Mouse (Mus musculus) adipocyte (in vitro differentiated cells): ENCODE results near the gene Rrp36.
A peak's percentile ranks its signal among the peaks of the same experiment; 100 is the strongest.

Experiments used
- DNase-seq: peaks from one replicate; pipeline ENCODE4 v3.0.0-alpha.2; 2016; ENCODE audit warnings: low spot score

The Rrp36 gene

DNA sequence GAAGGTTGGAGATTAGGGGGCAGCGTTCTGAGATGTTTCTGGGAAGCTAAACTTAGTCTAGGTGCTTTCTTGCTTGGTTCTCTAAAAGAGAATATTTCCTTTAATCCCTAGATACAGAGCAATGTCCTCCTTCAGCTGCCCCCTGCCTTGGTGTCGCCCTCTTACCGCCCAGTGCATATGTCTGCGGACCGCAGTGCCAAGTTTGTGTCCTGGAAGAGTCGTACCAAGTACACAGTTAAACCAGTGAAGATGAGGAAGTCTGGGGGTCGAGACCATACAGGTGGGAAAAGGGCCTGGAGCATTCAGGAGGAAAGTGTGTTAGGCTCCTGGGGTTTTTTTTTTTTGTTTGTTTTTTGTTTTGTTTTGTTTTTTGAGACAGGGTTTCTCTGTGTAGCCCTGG lies 26.9 kb downstream of the Rrp36 start:
- no peak for DNase-seq

DNA sequence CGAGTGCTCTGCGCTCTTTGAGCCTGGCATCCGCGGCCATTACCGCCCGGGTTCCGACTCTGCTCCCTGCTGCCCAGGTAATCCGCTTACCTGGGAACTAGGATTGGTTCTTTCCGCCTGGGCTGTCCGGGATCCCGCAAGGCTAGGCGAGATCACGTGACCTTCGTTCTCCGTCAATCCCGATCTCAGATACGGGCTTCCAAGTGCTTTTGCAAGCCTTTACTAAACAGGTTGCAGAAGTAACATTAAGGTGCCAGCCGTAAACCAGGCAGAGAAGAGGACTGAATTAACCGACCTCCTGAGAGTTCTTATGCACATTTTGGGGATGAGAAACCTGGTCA lies 27.9 kb downstream of the Rrp36 start:
- no peak for DNase-seq

DNA sequence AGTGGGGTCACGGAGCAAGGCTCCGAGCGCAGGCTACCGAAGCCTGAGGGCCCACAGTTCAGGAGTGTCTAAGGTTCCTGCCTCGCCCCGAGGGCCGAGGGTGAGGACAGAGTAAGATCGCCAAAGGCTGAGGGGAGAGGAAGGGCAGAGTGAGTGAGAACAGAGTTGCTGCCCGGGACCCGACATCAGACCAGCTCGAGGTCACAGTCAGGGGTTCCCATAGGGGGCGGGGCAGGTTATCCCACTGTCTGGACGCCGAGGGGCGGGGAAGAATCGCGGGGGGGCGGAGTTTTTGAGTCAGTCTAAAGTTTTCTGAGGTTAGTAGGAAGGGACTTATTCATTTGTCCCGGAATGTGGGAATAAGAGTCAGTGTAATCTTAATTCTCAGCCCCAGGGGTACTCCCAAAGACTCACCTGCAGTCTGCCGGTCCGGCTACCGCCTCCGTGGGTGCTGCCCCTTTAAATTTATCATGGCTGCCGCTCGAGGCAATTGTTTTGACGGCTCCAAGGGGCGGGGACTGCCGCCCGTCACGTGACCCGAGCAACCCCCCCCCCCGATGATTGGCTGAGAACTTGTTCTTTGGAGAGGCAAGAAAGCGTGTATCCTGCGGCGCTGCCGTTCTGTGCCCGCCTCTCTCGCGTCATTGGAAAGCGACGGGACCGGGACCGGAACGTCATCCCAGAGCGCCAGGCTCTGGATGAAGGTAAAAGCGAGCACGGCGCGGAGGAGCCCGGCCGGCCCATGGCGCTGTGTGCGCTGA lies 28.4 kb downstream of the Rrp36 start, which contains the start of the genes Klc4 and Mrpl2:
Klc4 (minus strand) TSS at position 462 of the 761 bp plus-strand sequence.
Mrpl2 (plus strand) TSS at position 669 of the 761 bp plus-strand sequence.
- DNase-seq, result peak; percentile 98

DNA sequence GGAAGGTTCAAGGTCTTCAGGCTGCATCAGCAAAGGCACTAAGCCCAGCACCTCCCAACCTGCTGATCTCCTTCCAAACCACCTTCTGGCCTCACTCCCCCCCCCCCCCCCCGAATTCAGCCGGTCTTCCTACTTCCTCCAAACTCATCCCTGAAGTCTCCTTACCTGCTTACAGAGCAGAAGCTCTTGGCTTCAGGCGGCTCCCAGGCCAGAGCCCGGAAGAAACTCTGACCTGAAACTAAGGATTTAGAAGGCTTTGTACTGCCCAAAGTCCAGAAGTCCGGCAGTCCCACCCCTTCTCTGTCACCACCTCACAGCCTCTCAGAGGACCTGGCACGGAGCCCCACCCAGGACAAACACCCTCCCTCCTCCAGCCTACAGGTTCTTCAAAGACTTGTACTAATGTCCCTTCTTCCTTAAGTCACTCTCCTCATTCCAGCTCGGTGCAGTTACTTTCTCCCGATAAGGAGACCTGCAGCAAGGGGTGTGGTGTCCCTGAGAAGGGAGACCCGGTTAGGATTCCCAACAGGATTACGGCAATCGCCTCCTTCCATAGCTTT lies 29.2 kb downstream of the Rrp36 start:
- peak; percentile 71 for DNase-seq

DNA sequence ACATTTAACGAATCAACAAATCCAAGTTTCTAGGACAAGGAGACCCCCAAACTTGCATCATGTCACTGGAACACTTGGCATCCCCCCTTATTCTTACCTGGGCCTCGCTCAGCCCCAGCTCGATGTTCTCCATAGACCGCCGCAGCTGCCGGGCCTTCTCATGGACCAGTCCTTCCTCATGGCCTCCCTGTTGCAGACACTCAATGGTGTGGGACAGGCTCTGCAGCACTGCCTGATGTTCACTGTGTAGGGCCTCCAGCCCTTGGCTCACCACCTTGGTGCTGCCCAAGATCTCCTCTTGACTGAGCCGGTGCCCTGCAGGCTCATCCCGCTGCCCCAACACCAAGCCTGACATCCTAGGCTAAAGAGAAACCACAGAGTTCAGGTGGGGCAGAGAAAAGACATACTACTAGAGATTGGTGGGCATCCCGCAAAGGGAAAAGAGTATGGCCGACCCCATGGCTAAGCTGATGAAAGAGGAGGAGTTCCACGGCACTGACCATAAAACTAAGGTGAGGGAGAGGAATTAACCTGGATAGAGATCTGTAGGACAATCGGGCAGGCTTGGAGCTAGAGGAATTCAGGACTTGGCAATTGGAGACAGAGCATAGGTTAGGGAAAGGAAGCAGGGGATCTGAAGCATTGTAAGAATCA lies 29.9 kb downstream of the Rrp36 start:
- DNase-seq, result no peak

DNA sequence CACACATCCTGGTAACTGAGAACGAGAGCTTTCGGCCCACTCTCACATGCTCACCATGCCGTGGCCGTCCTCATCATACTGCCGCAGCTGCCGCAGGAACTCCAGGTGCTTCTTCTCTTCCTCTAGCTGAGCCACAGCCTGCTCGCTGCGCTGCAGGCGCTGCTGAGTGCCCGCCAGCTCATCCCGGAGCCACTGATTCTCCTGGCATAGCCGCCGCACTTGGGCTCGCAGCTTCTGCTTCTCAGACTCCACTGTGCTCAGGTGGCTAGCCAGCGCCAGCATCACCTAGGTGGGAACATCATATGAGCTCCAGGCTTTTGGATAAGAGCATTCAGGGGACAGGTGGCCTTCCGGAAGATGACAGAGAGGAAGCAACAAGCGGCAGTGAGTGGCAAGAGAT lies 32.1 kb downstream of the Rrp36 start:
- no peak for DNase-seq

DNA sequence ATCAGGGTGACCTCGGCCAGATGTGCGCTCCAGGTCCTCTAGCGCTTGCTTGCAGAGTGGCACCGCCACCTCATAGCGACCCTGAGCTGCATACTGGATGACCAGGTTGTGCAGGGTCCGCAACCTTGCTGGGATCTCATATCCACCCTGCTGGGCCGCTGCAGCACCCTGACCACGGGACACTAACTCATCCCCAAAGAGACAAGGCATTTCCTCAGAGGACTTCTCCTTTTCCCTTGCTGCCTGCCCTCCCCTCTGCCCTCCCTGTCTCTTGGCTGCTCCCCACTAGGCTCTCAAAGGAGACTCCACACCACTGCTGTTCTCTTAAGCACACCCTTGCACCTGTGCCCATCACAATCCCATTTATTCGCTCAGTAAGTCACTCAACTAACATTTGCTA lies 34.2 kb downstream of the Rrp36 start:
- no peak for DNase-seq

DNA sequence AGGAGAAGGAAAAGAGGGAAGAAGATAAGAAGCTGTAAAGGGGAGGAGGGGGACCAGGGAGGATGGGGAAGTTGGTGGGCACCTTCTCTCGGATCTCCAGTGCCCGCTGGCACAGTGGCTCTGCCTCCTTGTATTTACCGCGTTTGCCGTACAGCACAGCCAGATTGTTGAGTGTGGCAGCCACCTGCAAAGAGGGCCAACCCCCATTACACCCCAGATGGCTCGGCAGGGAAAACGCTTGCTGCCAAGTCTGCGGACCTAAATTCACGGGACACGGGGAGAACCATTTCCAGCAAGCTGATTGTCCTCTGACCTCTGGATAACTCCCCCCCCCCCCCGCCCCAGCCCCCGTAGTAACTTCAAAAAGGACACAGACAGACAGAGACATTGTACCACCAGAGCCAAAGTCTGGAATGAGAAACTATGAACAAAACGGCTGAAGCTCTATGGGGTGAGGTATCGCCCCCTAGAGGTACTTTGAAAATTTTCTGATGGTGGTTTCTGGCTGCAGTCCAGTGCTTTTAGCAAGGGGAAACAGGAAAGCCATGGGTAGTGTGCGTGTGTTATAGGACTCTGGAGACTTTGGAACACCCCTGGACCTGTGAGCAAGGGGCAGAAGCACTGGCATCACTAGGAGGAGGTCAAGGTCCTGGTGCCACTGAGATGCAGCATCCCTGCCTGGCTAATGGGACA lies 37.2 kb downstream of the Rrp36 start:
- peak; percentile 81 for DNase-seq

DNA sequence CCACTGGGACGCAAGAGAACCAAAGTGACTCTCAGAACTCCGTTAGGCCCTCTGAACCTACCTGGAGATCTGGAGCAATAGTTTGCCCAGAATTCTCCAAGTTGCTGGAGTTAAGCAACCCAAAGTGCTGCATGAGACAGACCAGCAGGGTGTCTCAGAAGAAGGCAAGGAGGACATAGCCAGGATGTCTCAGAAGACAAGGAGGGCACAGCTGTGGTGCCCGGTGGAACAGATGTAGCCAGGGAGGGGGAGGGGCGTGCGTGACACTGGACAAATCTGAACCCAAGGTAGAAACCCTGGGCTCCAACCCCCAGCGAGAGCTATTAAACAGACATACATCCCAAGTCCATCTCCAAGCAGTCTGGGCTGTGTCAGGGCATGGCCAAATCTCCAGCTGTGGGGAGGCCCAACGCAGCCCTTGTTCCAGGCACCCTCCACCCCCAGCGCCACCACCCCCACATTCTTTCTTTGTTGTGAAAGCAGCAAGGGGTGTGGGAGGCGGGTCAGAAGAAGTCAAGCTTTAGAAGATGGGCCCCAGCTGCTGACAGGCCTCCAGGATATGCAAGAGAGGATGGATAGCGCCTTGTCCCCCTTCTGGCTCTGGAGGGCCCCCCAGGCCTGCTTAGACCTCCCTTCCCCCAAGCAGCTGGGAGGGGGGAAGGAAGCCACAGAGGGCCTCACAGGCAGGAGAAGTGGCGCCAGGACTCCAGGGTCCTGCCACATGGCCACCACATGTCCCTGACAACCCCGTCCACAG lies 44.3 kb downstream of the Rrp36 start:
- peak; percentile 66 for DNase-seq

DNA sequence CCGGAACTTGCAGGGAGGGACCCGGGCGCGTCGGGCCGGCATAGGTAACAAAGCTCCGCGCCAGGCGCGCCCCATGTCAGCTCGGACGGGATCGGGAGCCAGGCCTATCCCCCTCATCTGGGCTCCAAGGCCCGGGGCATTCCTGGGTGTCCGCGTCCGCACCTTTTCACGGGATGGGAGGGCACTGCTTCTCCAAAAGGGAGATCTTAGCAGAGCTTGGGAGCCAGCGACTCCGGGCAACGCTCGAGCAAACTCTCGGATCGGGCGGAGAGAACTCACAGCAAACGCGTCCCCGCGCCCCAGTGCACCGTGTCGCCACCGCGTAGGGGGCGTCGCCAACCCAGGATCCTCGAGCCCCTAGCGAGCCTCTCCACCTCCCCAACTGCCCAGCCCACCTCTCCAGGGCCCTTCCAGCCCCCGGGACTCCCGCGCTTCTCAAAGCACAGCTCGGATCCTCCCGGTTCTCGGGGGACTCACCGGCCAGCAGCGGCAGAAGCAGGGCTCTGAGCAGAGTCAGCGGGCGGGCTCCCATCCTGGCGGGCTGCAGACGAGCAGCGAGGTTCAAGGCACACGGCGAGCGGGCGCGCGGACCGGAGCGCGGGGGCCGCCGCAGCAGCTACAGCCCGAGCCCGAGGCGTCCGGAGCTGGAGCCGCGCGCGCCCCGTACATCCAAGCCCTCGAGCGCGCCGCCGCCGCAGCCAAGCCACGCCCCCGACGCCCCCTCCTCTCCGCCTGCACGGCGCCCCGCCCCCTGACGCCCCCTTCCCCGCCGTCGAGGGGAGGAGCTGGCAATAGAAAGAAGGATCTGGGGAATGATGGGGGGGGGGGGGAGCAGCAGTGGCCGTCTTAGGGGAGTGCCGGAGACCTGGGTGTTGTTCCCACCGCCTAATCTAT lies 45.1 kb downstream of the Rrp36 start, which contains the start of gene Ptk7:
Ptk7 (minus strand) TSS at position 714 of the 894 bp plus-strand sequence.
- DNase-seq, result no peak

DNA sequence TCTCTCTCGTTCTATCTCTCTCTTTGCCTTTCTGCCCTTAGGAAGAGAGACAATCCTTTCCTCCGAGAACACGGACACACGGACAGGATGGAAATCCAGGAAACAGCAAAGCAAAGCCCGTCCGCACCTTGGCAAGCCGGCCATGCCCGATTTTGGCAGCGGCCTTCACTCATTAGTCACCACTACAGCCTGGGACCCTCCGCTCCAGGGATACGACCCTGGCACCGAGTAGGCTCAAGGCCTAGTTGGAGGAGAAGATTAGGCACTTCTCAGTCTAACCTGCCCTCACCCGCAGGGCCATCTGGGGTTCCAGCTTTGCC lies 45.7 kb downstream of the Rrp36 start:
- no peak for DNase-seq

DNA sequence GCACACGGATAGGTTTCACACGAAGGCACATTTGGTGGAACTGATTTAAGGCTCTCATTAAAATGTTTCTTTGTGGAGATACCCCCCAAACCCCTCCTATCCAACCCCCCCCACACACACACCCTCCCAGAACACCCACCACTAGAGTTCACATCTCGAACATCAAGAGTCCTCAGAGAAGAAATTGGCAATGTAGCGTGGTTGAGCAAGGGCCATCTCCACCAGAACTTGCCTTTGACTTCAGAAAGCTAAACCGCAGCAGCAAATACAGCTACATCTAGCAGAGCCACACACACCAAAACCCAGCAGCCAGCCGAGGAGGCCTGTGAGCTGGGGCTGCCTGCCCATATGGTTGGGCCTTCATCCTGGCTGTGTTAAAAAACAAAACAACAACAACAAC lies 46.7 kb downstream of the Rrp36 start:
- no peak for DNase-seq

DNA sequence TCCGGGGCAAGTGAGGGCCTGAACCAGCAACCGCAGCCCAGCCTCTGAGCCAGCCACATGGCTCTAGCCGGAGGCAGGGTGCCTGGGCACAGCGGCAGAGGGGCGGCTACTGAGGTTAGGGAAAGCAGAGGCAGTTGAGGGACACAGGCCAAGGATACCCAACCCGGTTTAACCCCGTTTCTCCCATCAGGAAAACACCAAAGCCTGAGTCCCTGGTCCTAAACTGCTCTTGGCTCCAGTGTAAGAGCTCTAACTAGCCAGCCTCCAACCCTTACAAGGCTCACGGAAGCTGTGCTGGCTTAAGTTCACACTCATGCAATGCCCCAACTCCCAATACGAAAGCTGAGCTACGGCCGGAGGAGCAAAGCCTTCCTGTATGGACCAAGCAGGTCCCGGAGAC lies 49.6 kb downstream of the Rrp36 start:
- DNase-seq, result peak; percentile 55

DNA sequence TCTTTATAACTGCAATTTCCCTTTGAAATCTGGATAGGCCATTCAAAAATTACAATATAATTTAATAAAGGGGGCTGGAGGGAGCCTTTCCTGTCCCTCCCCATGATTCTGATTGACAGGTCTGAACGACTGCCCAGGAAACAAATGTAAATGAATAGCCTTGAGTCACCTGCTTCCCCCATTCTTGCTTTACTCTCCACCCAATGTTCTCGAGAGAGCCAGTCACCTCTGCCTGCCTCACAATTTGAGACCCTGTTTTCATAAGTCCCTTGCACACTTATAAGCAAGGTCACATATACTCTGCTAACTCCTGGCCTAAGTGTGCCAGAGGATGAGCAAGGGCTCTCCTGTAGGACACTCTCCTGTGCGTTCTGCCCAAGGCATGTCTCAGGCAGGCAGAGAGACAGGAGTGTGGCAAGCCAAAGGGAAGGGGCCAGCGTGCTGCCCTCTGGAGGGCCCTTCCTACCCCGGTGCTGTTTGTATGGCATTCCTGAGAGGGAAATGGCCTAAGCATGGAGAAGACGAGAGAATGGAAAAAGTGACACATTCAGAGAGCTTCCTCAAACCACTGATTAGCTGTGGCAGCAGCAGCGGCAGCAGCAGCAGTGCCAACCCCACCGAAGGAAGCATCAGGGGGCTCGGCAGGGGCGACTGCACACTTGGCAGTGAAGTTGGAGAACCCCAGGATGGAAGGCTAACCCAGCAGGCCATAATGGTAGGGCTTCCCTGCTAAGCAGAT lies 50.2 kb downstream of the Rrp36 start:
- no peak for DNase-seq

DNA sequence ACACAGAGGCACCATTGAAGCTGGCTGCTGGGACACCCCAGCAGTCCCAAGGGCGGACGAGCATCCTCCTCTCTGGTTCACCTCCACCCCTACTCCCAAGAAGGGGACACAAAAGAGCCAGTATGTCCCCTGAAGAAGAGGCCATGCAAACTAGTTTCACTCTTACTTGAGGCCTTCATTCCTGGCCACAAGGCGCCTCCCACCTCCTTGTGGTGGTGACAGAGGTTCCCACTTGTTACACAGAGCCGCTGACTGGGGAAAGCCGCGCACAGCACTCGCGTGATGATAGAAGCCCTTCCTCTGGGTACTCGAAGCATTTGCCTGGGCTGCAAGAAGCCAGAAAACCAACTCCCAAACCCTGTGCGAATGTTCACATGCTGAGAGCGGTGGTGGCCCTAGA lies 51.9 kb downstream of the Rrp36 start:
- no peak for DNase-seq

DNA sequence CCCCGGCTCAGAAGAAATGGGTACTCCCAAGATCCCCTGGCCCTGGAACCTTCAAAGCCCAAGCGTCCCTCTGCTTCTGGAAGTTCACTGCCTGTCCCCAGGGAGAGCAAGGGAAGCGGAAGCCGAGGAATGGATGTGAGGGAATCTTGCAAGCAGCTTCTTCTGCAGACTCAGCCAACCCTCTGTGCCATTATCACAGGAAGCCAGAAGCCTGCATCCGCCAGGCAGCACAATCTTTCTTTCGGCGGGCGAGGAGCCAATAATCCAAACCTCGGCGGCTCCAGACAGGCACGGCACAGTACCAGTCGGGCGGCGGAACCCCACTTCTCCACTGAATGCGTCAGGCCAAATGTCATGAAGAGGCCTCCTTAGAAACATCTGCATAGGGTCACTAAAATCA lies 52.8 kb downstream of the Rrp36 start:
- DNase-seq, result no peak

DNA sequence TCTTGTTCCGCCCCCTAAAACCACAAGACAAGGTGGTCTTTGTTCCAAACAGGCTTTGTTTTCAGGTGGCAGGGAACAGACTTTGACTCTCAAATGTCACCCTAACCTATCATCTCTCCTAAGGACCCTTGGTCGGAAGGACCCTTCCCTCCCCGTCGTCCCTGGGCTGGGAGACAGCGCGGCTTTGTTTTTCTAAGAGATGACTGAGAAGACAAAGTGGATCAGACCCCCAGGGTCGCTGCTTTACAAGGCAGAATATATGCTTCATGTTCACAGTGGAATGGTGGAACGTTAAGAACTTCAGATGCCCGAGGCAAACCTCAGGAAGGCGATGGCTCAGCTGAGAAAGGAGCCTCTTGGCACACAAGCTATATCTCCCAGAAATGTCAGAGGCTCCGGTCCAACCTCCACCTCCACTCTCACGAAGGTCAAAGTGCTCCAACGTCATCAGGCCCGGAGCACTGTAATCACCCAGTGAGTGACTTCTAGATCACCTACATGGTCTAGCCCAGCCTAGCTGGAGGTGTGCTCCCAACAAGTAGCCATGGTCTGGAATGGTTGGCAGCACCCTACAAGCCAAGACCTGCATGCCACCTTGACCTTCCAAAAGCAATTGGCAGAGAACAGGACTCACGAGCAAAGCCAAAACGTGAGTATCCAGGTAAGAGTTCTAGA lies 54.3 kb downstream of the Rrp36 start:
- no peak for DNase-seq

DNA sequence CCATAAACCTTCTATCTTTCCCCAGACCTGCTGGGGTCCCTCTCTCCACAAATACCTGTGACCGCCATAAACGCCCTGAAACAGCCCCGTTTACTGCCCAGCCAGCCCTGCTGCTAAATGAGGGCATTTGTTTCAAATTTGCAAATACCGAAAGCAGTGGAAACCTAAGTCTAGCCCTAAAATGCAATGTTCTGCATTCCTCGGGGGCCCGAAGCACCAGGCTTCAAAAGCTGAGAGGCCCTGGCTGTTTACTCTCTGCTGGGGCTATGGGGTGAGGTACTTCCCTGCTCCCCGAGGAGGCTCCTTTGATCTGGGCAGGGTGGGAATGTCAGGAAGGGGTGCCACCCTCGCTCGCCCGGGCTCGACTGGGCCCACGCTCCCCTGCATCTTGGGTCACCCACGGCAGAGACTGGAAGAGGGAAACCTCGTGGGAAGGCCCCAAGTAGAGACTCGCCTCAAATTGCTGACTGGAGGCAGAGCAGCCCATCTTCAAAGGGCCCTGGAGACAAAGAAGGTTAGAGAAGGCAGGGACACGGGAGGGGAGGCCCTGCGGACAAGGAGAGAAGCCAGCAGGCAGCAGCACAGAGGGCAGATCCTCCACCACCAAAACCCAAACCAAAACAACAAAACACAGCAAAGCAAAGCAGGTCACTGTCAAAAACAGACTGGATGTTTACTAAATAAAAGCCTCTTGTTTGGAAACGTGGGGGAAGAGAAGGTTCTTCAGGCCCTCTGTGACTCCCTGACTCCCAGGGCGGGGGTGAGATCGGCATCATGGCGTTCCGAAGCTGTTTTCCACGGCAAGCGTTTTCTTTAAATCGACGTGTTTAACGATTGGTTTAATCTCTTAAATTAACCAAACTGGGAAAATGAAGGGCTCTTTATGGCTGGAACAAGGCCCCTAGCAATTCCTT lies 55.1 kb downstream of the Rrp36 start:
- no peak for DNase-seq

DNA sequence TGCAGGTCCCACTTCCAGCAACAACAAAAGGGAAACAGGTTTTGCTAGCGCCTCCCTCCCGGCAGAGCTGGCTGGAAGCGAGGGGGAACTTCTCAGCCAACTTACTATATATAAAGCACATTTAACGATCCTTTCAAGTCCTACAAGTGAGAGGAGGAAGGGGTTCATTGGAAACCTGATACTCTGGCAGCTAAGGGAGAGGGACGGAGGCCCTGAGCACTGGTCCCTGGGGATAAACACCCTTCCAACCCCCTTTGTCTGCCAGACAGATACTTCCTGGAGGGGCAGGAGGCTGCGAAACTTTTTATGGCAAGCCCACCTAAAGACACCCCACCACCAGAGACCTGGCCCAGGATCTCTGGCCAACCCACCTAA lies 55.8 kb downstream of the Rrp36 start:
- DNase-seq, result no peak
